Mouse (Mus musculus): ENCODE results near the gene Epop.

DNA sequence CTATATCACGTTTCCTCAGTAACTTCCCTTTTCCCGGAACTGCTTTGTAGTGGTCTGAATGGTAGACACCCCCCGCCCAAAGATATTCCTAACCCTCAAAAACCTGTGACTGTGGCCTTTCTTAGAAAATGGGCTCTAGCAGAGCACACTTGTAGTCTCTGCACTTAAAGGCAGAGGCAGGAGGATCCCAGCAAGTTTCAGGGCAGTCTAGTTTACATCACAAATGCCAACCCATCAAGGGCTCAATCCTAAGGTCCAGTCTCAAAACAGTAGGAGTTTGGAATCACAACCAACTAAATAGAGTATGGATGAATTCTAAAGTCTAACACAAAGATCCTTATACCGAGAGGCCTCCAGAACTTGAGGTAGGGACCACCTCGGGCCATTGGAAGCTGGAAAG lies 4.0 kb downstream of the Epop start:
- TF ChIP-seq CTCF (IDR thresholded peaks at IDR 0.05; ENCODE audit: low read depth) = no peak
- no peak for TF ChIP-seq EP300 (IDR thresholded peaks at IDR 0.05; ENCODE audit: low read depth)

Measured in heart, postnatal 0 days (tissue).